Mouse (Mus musculus) lung, postnatal 4 days (tissue): ENCODE results near the gene Dnajb5.
"Not testable (repeated sequence)": the region's sequence is repeated elsewhere in the genome, so short reads cannot be mapped to it uniquely, and the experiment has no call there.

Experiments
- DNase-seq, 2 experiments: peaks; one replicate each; pipeline ENCODE4 v3.0.0; 2021

The Dnajb5 gene

GRCm38 (mm10) chr4:42973868-42974267 lies 24.3 kb downstream of the Dnajb5 start:
- no peak for DNase-seq

- DNase-seq: no peak
Measured at GRCm38 (mm10) chr4:42978062-42978461, 28.4 kb downstream of the Dnajb5 start.

- not testable (repeated sequence) for DNase-seq
Measured at GRCm38 (mm10) chr4:42980467-42980866, 30.9 kb downstream of the Dnajb5 start.

- no peak for DNase-seq
Measured at GRCm38 (mm10) chr4:42988296-42988695, 38.7 kb downstream of the Dnajb5 start.

- no peak for DNase-seq
Measured at GRCm38 (mm10) chr4:42998022-42998421, 48.4 kb downstream of the Dnajb5 start.

GRCm38 (mm10) chr4:42999451-43000140 lies 50.0 kb downstream of the Dnajb5 start:
- DNase-seq: peak; percentile 79 to 87

GRCm38 (mm10) chr4:43000141-43000986 lies 50.8 kb downstream of the Dnajb5 start, which contains the start of gene Vcp:
Gene Vcp, minus strand, starts transcription at chr4:43000507.
- DNase-seq: peak; percentile 99 to 100

GRCm38 (mm10) chr4:43001272-43001671 lies 51.7 kb downstream of the Dnajb5 start:
- DNase-seq: no peak

- no peak for DNase-seq
Measured at GRCm38 (mm10) chr4:43002756-43003439, 53.3 kb downstream of the Dnajb5 start.

GRCm38 (mm10) chr4:43004951-43005350 lies 55.3 kb downstream of the Dnajb5 start:
- DNase-seq: no peak

GRCm38 (mm10) chr4:43005765-43006164 lies 56.2 kb downstream of the Dnajb5 start:
- peak in 1 of 2 experiments; percentile 39 for DNase-seq
